ENCODE assay signal across 8 mouse cellular contexts in the genomic region with DNA sequence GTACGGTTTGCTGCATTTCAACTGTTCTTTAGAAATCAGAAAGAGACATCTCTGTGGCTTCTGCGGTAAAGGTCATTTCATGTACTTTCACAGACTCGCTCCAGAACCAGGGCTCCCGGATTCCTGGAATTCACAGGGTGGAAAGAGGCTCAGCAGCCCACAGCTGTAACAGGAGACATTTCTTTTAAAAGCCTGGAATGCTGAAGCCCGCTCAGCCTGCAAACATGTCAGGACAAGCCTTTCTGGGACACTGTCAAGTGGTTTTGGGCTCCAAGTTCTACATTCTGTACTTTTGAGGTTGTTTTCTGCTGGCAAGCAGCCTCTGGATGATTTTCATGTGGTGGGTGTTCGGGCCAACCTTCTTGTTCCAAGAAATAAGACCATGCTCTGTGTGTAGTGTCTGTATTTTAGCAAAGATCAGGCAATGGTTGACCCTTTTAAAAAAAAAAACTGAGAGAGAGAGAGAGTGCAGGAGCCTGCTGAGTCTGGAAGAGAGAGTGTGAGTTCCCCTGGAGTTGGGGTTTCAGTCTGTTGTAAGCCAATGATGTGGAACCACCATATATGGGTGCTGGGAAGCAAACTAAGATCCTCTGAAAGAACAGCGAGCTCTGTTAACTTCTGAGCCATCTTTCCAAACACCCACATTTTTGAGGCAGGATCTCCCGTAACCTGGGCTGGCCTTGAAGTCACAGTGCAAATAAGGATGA. TPM values are rescaled to one million over a fixed set of nuclear protein-coding genes. Genes with fewer than 3 reads are reported as not detected.
DNase-seq lines count a peak whose midpoint lies in the region; ATAC-seq lines count a peak whose summit lies in the region.

No protein-coding gene starts in this region.

- no peaks in the 10 kb centered on the region for H3K27me3 ChIP-seq in hindbrain, embryonic 14.5 days (ENCODE audit: control insufficient read depth, insufficient read depth, low read length)

- intact Hi-C loops in heart, postnatal 25 days (cut with DNase I) = no loop called here

- peaks cover 31% of the 10 kb centered on the region for H3K4me1 ChIP-seq in hindbrain, embryonic 14.5 days (replicated peaks; ENCODE audit: control insufficient read depth, insufficient read depth, low read length)

- ATAC-seq in hindbrain, embryonic 14.5 days (ENCODE audit: low FRiP score) = no peak

- no peaks in the 10 kb centered on the region for H3K36me3 ChIP-seq in hindbrain, embryonic 14.5 days (replicated peaks; ENCODE audit: control insufficient read depth, insufficient read depth)

- peak; percentile 97 for DNase-seq in heart, adult 11 months
- DNase-seq in heart, postnatal 25 days (ENCODE audit: low spot score) = no peak
- peak; percentile 62 for DNase-seq in forelimb bud, embryonic 11.5 days (ENCODE audit: low read depth, low spot score)
- no peak for DNase-seq in hindbrain, embryonic 14.5 days (ENCODE audit: low spot score)
- DNase-seq in lung, adult 18-20 months = peak; percentile 57 to 75
- DNase-seq in c-Kit-positive CD71-positive TER-119-positive erythroid progenitor cells, embryonic 14.5 days (ENCODE audit: low spot score) = no peak
- DNase-seq in B cell, adult 2 months = no peak
- DNase-seq in MN1 (ENCODE audit: low spot score) = no peak

- H3K9ac ChIP-seq in hindbrain, embryonic 14.5 days = no peak overlapping the region

- H3K9me3 ChIP-seq in hindbrain, embryonic 14.5 days (ENCODE audit: control insufficient read depth, low read length) = no peaks in the 10 kb centered on the region

- H3K4me3 ChIP-seq in hindbrain, embryonic 14.5 days (replicated peaks; ENCODE audit: low read length) = no peak overlapping the region

- no peak overlapping the region for H3K4me2 ChIP-seq in hindbrain, embryonic 14.5 days (replicated peaks)

- H3K27ac ChIP-seq in hindbrain, embryonic 14.5 days = peak overlapping the region; percentile 9

- 42% methylated on average over 8 of the region's 8 CpGs for WGBS in hindbrain, embryonic 14.5 days

RNA-seq across cellular contexts. Expression of a gene that starts 9.6 kb away (rescaled TPM):
- 10 to 100 TPM; 63.9 to 71.4 TPM for total RNA-seq in heart, postnatal 25 days (2021)
- 7.2 and 7.4 TPM in 2 replicates for polyA plus RNA-seq in hindbrain, embryonic 14.5 days (2014; fragmentation: Nextera tagmentation; extraction: Ambion mirVana)

Comparison
In these comparisons a context has a peak if more than half of its experiments do, and no peak if none do; other contexts are left out.
1. DNase-seq: peak in heart, adult 11 months (single experiment), forelimb bud, embryonic 11.5 days (single experiment) and lung, adult 18-20 months (2 of 2); none in heart, postnatal 25 days (single experiment), hindbrain, embryonic 14.5 days (single experiment), c-Kit-positive CD71-positive TER-119-positive erythroid progenitor cells, embryonic 14.5 days (single experiment), B cell, adult 2 months (0 of 2) and MN1 (single experiment).